Mouse (Mus musculus) midbrain, embryonic 11.5 days (tissue): ENCODE results near the gene Riiad1. TPM values are rescaled to one million over a fixed set of nuclear protein-coding genes. Genes with fewer than 3 reads are reported as not detected.
A peak's percentile ranks its signal among the peaks of the same experiment; 100 is the strongest.

Experiments
- ATAC-seq: fragments of 200-750 bp; cut with Nextera tagmentation; 2 replicates; pipeline ENCODE4 v1.8.0; 2017; ENCODE audit warnings: moderate TSS enrichment, moderate library complexity; ENCODE audit not compliant: low FRiP score
- DNase-seq: peaks from one replicate; pipeline ENCODE4 v3.0.0; 2015; ENCODE audit warnings: low spot score; ENCODE audit errors: missing footprints
- H3K27ac ChIP-seq: fragments of 300-500 bp; sonication (generic); 2 replicates; pipeline ENCODE4 v1.5.1; 2014; ENCODE audit warnings: low read depth, low read length
- H3K27me3 ChIP-seq: fragments of 300-500 bp; sonication (generic); 2 replicates; pipeline ENCODE4 v1.6.1; 2014; ENCODE audit warnings: mild to moderate bottlenecking, low read length, moderate library complexity, mixed read lengths; ENCODE audit not compliant: control insufficient read depth, insufficient read depth
- H3K36me3 ChIP-seq: fragments of 300-500 bp; sonication (generic); 2 replicates; pipeline ENCODE4 v1.6.1; 2014; ENCODE audit warnings: mild to moderate bottlenecking, low read length, moderate library complexity, mixed read lengths; ENCODE audit not compliant: control insufficient read depth, insufficient read depth
- H3K4me1 ChIP-seq: fragments of 300-500 bp; sonication (generic); 2 replicates; pipeline ENCODE4 v1.6.1; 2014; ENCODE audit warnings: low read length; ENCODE audit not compliant: control insufficient read depth, insufficient read depth
- H3K4me2 ChIP-seq: fragments of 300-500 bp; sonication (generic); 2 replicates; pipeline ENCODE4 v1.6.1; 2014; ENCODE audit warnings: mild to moderate bottlenecking, moderate library complexity
- H3K4me3 ChIP-seq: fragments of 300-500 bp; sonication (generic); 2 replicates; pipeline ENCODE4 v1.5.1; 2014; ENCODE audit warnings: low read depth, low read length
- H3K9ac ChIP-seq: fragments of 300-500 bp; sonication (generic); 2 replicates; pipeline ENCODE4 v1.6.1; 2014; ENCODE audit warnings: low read length
- H3K9me3 ChIP-seq: fragments of 300-500 bp; sonication (generic); 2 replicates; pipeline ENCODE4 v1.6.1; 2016; ENCODE audit warnings: low read length; ENCODE audit not compliant: control insufficient read depth
- WGBS: fragments of 180-500 bp; shearing (Covaris S2); extraction: QIAGEN DNeasy Blood & Tissue Kit; methylation state at CpG from one replicate; pipeline ENCODE4 v1.1.7; 2014; 5-methylcytosine and 5-hydroxymethylcytosine counted together
- polyA plus RNA-seq: library from polyadenylated mRNA; unstranded; fragments of >200 nt; fragmentation: Nextera tagmentation; extraction: Ambion mirVana; gene quantifications from 2 replicates; pipeline ENCODE4 v1.2.1, GENCODE M21; 2014

Gene Riiad1
- polyA plus RNA-seq, 1 experiment from 2014 or later: 15.3 TPM

DNA sequence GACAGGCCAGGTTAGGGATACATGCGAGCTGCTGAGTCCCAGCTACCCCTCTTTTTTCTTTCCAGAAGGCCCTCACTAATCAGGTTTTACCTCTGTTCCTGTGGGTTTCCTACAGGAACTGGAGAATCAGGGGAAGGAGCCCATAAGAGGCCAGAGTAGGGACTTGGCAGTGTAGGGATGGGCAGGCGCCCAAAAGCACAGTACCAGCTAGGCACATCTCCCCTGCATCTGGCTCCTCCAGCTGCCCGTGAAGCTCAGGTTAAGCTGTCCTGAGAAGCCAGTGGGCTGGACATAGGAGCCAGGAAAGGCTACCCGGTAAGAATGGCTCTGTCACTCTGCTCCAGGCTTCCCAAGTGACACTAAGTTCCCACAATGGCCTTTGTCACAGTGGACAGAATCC lies 1.3 kb upstream of the Riiad1 start:
- Histone ChIP-seq H3K36me3 (no peaks in the 10 kb centered on the region), H3K27ac (no peak overlapping the region), H3K9ac (0 out of 2 replicates have a peak overlapping the region, but pooled peaks have one; percentile 9), H3K4me2 (peak overlapping the region; percentile 6; the same call in 1 of the 2 replicates), H3K4me3 (no peak overlapping the region), H3K9me3 (no peaks in the 10 kb centered on the region), H3K4me1 (peaks cover 66% of the 10 kb centered on the region), H3K27me3 (no peaks in the 10 kb centered on the region)
- DNase-seq (no peak), ATAC-seq (no peak)
- WGBS: 58% methylated on average over 4 of the region's 4 CpGs

GRCm38 (mm10) chr3:94479564-94479963 lies 577 bp downstream of the Riiad1 start:
- Histone ChIP-seq H3K27ac (no peak overlapping the region), H3K9me3 (no peaks in the 10 kb centered on the region), H3K36me3 (no peaks in the 10 kb centered on the region), H3K4me1 (peaks cover 54% of the 10 kb centered on the region), H3K9ac (peak overlapping the region; percentile 83), H3K4me3 (peak overlapping the region; percentile 56), H3K4me2 (peak overlapping the region; percentile 59), H3K27me3 (no peaks in the 10 kb centered on the region)
- no peak for DNase-seq
- WGBS: 12% methylated on average over 11 of the region's 11 CpGs
- ATAC-seq: no peak

GRCm38 (mm10) chr3:94478591-94479169 lies 1.5 kb downstream of the Riiad1 start:
- DNase-seq (no peak), ATAC-seq (peak; percentile 25)
- WGBS: 7% methylated on average over 9 of the region's 9 CpGs

DNA sequence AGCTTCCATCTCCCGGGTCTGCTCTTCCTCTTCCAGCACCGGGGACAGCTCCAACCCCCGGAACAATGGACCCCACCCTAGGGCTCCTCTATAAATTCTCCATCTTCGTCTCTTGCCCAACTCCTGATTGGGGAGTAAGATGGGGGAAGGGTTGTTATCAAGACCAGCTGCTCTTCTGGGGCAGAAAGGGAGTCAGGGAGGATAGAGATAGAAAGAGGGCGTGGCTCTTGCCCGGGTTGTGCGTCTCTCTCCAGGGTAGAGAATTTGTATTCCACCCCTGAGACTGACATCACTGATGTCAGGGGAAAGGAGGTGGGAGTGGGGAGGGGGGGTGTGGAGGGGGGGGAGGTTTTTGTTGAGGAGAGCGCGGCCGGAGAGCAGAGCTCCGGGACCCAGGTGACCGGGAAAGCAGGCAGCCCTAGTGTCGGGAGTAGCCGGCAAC lies 2.1 kb downstream of the Riiad1 start, which contains the start of gene Celf3:
Celf3 (plus strand) TSS at position 315 of the 442 bp plus-strand sequence.
- H3K27ac ChIP-seq: peak within 1 kb of the TSS; percentile 85
- H3K4me2 ChIP-seq: peak within 1 kb of the TSS; percentile 59
- H3K27me3 ChIP-seq: no peaks in the 10 kb centered on the region
- peaks cover 46% of the 10 kb centered on the region for H3K4me1 ChIP-seq
- peak; percentile 91 for ATAC-seq
- H3K9me3 ChIP-seq: no peaks in the 10 kb centered on the region
- peak within 1 kb of the TSS; percentile 56 for H3K4me3 ChIP-seq
- no peaks in the 10 kb centered on the region for H3K36me3 ChIP-seq
- under 1% methylated on average over 13 of the region's 14 CpGs for WGBS
- peak; percentile 97 for DNase-seq
- peak within 1 kb of the TSS; percentile 83 for H3K9ac ChIP-seq

More at GRCm38 (mm10) chr3:94478591-94479169, 1.5 kb downstream of the Riiad1 start:
- peak overlapping the region; percentile 83 for H3K9ac ChIP-seq
- peaks cover 49% of the 10 kb centered on the region for H3K4me1 ChIP-seq
- no peaks in the 10 kb centered on the region for H3K9me3 ChIP-seq
- peak overlapping the region; percentile 56 for H3K4me3 ChIP-seq
- H3K27ac ChIP-seq: peak overlapping the region; percentile 85
- no peaks in the 10 kb centered on the region for H3K36me3 ChIP-seq
- H3K27me3 ChIP-seq: no peaks in the 10 kb centered on the region
- H3K4me2 ChIP-seq: peak overlapping the region; percentile 59

- ATAC-seq: no peak
- Histone ChIP-seq H3K4me3 (peak overlapping the region; percentile 56), H3K36me3 (no peaks in the 10 kb centered on the region), H3K9ac (peak overlapping the region; percentile 53), H3K9me3 (no peaks in the 10 kb centered on the region), H3K27ac (peak overlapping the region; percentile 85), H3K4me1 (peaks cover 46% of the 10 kb centered on the region), H3K4me2 (peak overlapping the region; percentile 59), H3K27me3 (no peaks in the 10 kb centered on the region)
- WGBS: 37% methylated on average over 4 of the region's 4 CpGs
- no peak for DNase-seq
These were observed 2.7 kb downstream of the Riiad1 start for GRCm38 (mm10) chr3:94477444-94477843.

DNA sequence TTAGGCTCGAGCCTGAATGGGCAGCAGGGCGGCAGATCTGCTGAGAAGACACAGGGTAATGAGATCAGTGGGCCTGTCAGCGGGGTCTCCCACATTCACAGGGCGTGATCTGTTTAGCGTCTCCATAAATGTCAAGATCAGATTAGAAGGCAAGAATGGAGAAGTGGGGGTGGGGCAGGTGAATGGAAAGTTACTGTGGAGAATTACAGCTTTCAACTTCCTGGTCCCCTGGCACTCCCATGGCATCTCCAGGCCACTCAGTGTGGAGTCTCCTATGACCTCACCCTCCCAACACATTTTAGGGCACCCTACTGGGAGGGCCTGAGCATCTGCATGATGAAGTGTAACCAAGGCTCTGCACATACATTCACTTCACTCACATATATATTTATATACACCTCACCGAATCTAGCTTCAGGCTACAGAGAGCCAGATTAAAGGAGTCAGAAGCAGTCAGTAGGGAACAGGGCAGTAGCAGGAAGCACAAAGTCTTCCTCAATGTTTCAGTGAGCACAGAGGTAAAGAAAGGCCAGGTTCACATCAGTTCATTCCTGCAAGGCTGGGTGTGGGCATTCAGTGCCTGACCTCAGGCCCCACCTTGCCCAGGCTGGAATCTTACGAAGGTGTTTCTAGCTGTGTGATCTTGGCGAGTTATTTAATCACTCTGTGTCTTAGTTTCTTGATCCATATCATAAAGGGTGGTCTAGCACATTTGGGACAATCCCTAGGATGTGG lies 3.7 kb downstream of the Riiad1 start:
- Histone ChIP-seq H3K4me1 (peaks cover 46% of the 10 kb centered on the region), H3K9ac (no peak overlapping the region), H3K36me3 (no peaks in the 10 kb centered on the region), H3K4me2 (no peak overlapping the region), H3K9me3 (no peaks in the 10 kb centered on the region), H3K4me3 (no peak overlapping the region), H3K27me3 (no peaks in the 10 kb centered on the region), H3K27ac (no peak overlapping the region)
- ATAC-seq (no peak), DNase-seq (no peak)
- 56% methylated on average over 8 of the region's 8 CpGs for WGBS

DNA sequence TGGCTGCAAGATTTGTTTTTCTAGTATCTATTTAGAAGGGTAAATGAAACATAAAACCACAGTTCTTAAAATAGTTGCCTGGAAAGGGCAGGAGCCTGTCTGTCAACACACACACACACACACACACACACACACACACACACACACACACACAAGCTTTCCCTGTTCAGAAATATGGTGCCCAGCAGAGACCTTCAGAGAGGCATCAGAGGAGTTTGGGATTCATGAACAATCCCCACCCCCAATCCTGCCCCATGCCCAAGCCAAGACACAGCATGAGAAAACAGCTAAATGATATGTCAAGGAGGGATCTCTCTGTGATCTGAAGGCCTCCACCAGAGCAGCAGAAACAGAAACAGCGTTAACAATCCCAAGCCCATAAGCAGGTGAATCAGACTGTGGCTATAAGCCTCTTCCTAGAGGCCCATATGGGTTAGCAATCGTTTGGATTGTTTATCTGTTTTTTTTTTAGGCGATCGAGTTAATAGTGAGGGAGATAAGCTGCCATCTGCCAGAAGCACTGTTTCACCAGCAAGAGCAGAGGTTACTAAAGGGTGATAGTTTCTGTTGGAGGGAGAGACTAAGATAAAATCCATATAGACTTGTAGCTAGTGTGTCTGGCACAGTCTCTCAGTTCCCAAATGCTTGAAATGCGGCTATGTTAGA lies 6.4 kb downstream of the Riiad1 start:
- Histone ChIP-seq H3K4me2 (no peak overlapping the region), H3K27me3 (no peaks in the 10 kb centered on the region), H3K4me1 (peaks cover 26% of the 10 kb centered on the region), H3K9ac (no peak overlapping the region), H3K4me3 (no peak overlapping the region), H3K36me3 (no peaks in the 10 kb centered on the region), H3K9me3 (no peaks in the 10 kb centered on the region), H3K27ac (no peak overlapping the region)
- ATAC-seq (no peak), DNase-seq (peak; percentile 75)
- WGBS: 74% methylated on average over 5 of the region's 5 CpGs

- no peak for ATAC-seq
- Histone ChIP-seq H3K9me3 (no peaks in the 10 kb centered on the region), H3K4me2 (no peak overlapping the region; the same call in 1 of the 2 replicates), H3K4me1 (peaks cover 23% of the 10 kb centered on the region), H3K27ac (no peak overlapping the region), H3K9ac (peak overlapping the region; percentile 0; the same call in 1 of the 2 replicates), H3K36me3 (no peaks in the 10 kb centered on the region), H3K27me3 (no peaks in the 10 kb centered on the region), H3K4me3 (no peak overlapping the region)
- 55% methylated on average over 10 of the region's 10 CpGs for WGBS
- no peak for DNase-seq
These were observed 7.0 kb downstream of the Riiad1 start for GRCm38 (mm10) chr3:94473115-94473505.
